Mouse (Mus musculus) lung, adult 2 months (tissue): Measurements from ENCODE around the gene Lmtk3. TPM values are rescaled to one million over a fixed set of nuclear protein-coding genes. Genes with fewer than 3 reads are reported as not detected.

Experiments
- DNase-seq: peaks from one replicate; pipeline ENCODE4 v3.0.0; 2022
- H3K4me1 ChIP-seq: fragments of 200-500 bp; 2 replicates; pipeline ENCODE4 v1.6.1; 2011; ENCODE audit warnings: low read length; ENCODE audit not compliant: control insufficient read depth, insufficient read depth
- H3K4me3 ChIP-seq: fragments of 200-500 bp; replicated peaks from 2 replicates; pipeline ENCODE3; 2011; ENCODE audit warnings: low read depth, mild to moderate bottlenecking, control low read depth, low read length; ENCODE audit errors: extremely low read depth
- CTCF ChIP-seq: fragments of 200-500 bp; IDR thresholded peaks from 2 replicates; pipeline ENCODE4 v1.5.1; 2011; ENCODE audit warnings: mild to moderate bottlenecking, low read length, control low read depth; ENCODE audit not compliant: insufficient read depth
- POLR2A ChIP-seq: fragments of 200-500 bp; IDR thresholded peaks from 2 replicates; pipeline ENCODE4 v1.6.1; 2011; ENCODE audit warnings: low read depth, mild to moderate bottlenecking, control low read depth, low read length, borderline replicate concordance; ENCODE audit errors: extremely low read depth
- WGBS: fragments of 180-500 bp; shearing (Covaris S2); methylation state at CpG from one replicate; pipeline ENCODE4 v1.1.7; 2018; 5-methylcytosine and 5-hydroxymethylcytosine counted together
- polyA plus RNA-seq: library from polyadenylated mRNA; depleted of rRNA; stranded (reverse); fragments of >200 nt; gene quantifications from 2 replicates; pipeline ENCODE4 v1.2.3, GENCODE M21; 2012

The Lmtk3 gene
- polyA plus RNA-seq, 1 experiment: 0.70 TPM

GRCm38 (mm10) chr7:45749401-45749800 is 34.1 kb upstream of the Lmtk3 start:
- 32% methylated on average over 9 of the region's 10 CpGs for WGBS
- Histone ChIP-seq H3K4me1 (no peaks in the 10 kb centered on the region), H3K4me3 (no peak overlapping the region)
- DNase-seq: no peak
- TF ChIP-seq POLR2A: no peak
- TF ChIP-seq CTCF: no peak

GRCm38 (mm10) chr7:45750162-45750561 is 33.4 kb upstream of the Lmtk3 start:
- no peak overlapping the region for H3K4me3 ChIP-seq
- H3K4me1 ChIP-seq: no peaks in the 10 kb centered on the region
- DNase-seq: no peak
- TF ChIP-seq POLR2A: no peak
- no peak for TF ChIP-seq CTCF
- WGBS: 64% methylated on average over 9 of the region's 9 CpGs

GRCm38 (mm10) chr7:45755703-45756102 is 27.8 kb upstream of the Lmtk3 start:
- no peak for DNase-seq
- WGBS: 54% methylated on average over 6 of the region's 6 CpGs
- Histone ChIP-seq H3K4me3 (no peak overlapping the region), H3K4me1 (no peaks in the 10 kb centered on the region)
- TF ChIP-seq CTCF: no peak
- no peak for TF ChIP-seq POLR2A

GRCm38 (mm10) chr7:45759400-45759799 is 24.1 kb upstream of the Lmtk3 start:
- no peak for TF ChIP-seq POLR2A
- TF ChIP-seq CTCF: no peak
- WGBS: 6% methylated on average over 27 of the region's 27 CpGs
- H3K4me1 ChIP-seq: no peaks in the 10 kb centered on the region
- H3K4me3 ChIP-seq: peak overlapping the region; percentile 16
- DNase-seq: peak; percentile 54

- no peak for DNase-seq
- TF ChIP-seq CTCF (no peak), POLR2A (no peak)
- H3K4me3 ChIP-seq: no peak overlapping the region
- H3K4me1 ChIP-seq: no peaks in the 10 kb centered on the region
- 57% methylated on average over 5 of the region's 5 CpGs for WGBS
These were observed 23.4 kb upstream of the Lmtk3 start for GRCm38 (mm10) chr7:45760151-45760550.

- DNase-seq: no peak
- no peaks in the 10 kb centered on the region for H3K4me1 ChIP-seq
- H3K4me3 ChIP-seq: no peak overlapping the region
- TF ChIP-seq POLR2A: no peak
- TF ChIP-seq CTCF: no peak
- WGBS: 39% methylated on average over 8 of the region's 8 CpGs
These were observed 17.5 kb upstream of the Lmtk3 start for GRCm38 (mm10) chr7:45765995-45766394.

GRCm38 (mm10) chr7:45766764-45767163 is 16.8 kb upstream of the Lmtk3 start:
- H3K4me1 ChIP-seq: no peaks in the 10 kb centered on the region
- 34% methylated on average over 8 of the region's 8 CpGs for WGBS

GRCm38 (mm10) chr7:45767500-45767899 is 16.0 kb upstream of the Lmtk3 start:
- H3K4me3 ChIP-seq: no peak overlapping the region
- TF ChIP-seq CTCF (no peak), POLR2A (no peak)
- H3K4me1 ChIP-seq: no peaks in the 10 kb centered on the region
- no peak for DNase-seq
- WGBS: 91% methylated on average over 6 of the region's 6 CpGs

More at GRCm38 (mm10) chr7:45766764-45767163, 16.8 kb upstream of the Lmtk3 start:
- TF ChIP-seq CTCF (no peak), POLR2A (no peak)
- H3K4me3 ChIP-seq: no peak overlapping the region
- DNase-seq: no peak

- DNase-seq: no peak
- WGBS: 55% methylated on average over 8 of the region's 8 CpGs
- no peak overlapping the region for H3K4me3 ChIP-seq
- TF ChIP-seq CTCF (no peak), POLR2A (no peak)
- H3K4me1 ChIP-seq: no peaks in the 10 kb centered on the region
These were observed 13.0 kb upstream of the Lmtk3 start for GRCm38 (mm10) chr7:45770427-45771082.

GRCm38 (mm10) chr7:45771101-45771500 is 12.4 kb upstream of the Lmtk3 start:
- Histone ChIP-seq H3K4me1 (no peaks in the 10 kb centered on the region), H3K4me3 (no peak overlapping the region)
- WGBS: 69% methylated on average over 4 of the region's 4 CpGs
- no peak for DNase-seq
- TF ChIP-seq POLR2A (no peak), CTCF (no peak)
